Mouse (Mus musculus) Muller cell, postnatal 12 days (primary cell): Measurements from ENCODE around the gene Gm20873.
"Not testable (repeated sequence)": the region's sequence is repeated elsewhere in the genome, so short reads cannot be mapped to it uniquely, and the experiment has no call there.

Experiments
- DNase-seq: peaks from one replicate; pipeline ENCODE4 v3.0.0-alpha.2; 2015; ENCODE audit errors: inconsistent ontology term

Gene Gm20873

GRCm38 (mm10) chrY:6266798-6267197 is at the start of gene Gm20873:
TSS of gene Gm20873 (plus strand) at chrY:6267098.
- not testable (repeated sequence) for DNase-seq

GRCm38 (mm10) chrY:6237895-6238294 is 29.0 kb upstream of the Gm20873 start, which contains the start of gene Gm21746:
TSS of gene Gm21746 (minus strand) at chrY:6237995.
- not testable (repeated sequence) for DNase-seq
